Mouse (Mus musculus): ENCODE data around the gene Ano6.

GRCm38 (mm10) chr15:95829553-95830205, 39.0 kb downstream of the Ano6 start:
- TF ChIP-seq CTCF (IDR thresholded peaks at IDR 0.05; ENCODE audit: low read depth, low read length) (no peak), POLR2AphosphoS5 (IDR thresholded peaks at IDR 0.05; ENCODE audit: insufficient replicate concordance, low read depth, low read length) (no peak)
